ENCODE assay signal across 26 mouse cellular contexts in the genomic region with DNA sequence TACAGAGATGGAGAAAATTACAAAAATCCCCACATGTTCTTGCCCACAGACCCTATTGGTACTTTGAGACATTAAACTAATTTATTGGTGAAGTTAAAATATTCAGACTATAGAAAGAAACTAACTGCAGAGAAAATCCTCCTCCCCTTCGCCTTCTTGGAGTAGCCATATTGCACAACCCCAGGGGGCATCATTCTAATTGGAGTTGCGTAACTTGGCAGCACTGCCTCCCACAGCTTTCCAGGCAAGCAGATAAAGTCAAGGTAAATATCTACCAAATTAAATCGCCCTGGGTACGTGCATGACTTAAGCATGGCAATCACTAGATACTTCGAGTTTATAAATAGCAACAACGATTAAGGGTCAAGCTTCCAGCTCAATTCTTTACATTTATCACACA. TPM values are rescaled to one million over a fixed set of nuclear protein-coding genes. Genes with fewer than 3 reads are reported as not detected.
DNase-seq lines count a peak whose midpoint lies in the region; ATAC-seq and TF ChIP-seq lines count a peak whose summit lies in the region.
"Had no signal": no experiment of that assay in that cellular context is flagged by ENCODE, and none has a peak within 500 bp of the region (broad histone marks: within the 10 kb centered on the region; RNA-seq: fewer than 3 reads in every experiment).

No protein-coding gene starts in this region.

- no peaks in the 10 kb centered on the region for H3K9me3 ChIP-seq in hindbrain, postnatal 0 days (ENCODE audit: low read length)
- no peaks in the 10 kb centered on the region for H3K9me3 ChIP-seq in hindbrain, embryonic 16.5 days (ENCODE audit: control insufficient read depth, low read length)
- H3K9me3 ChIP-seq in forebrain, embryonic 13.5 days (replicated peaks), result no peaks in the 10 kb centered on the region
- H3K9me3 ChIP-seq: forebrain, embryonic 15.5 days; hindbrain, embryonic 10.5 days; hindbrain, embryonic 15.5 days; intestine, embryonic 15.5 days; limb, embryonic 12.5 days; liver, embryonic 15.5 days; midbrain, embryonic 12.5 days; neural tube, embryonic 13.5 days had no signal

- peaks cover 6% of the 10 kb centered on the region; the same call in 1 of the 2 replicates for H3K4me1 ChIP-seq in hindbrain, postnatal 0 days (ENCODE audit: insufficient read depth, low read length)
- peaks cover 4% of the 10 kb centered on the region; the same call in 1 of the 2 replicates for H3K4me1 ChIP-seq in hindbrain, embryonic 16.5 days (ENCODE audit: control insufficient read depth, insufficient read depth, low read depth, low read length)
- peaks cover 12% of the 10 kb centered on the region for H3K4me1 ChIP-seq in forebrain, embryonic 13.5 days

- no peak overlapping the region for H3K4me3 ChIP-seq in hindbrain, postnatal 0 days (ENCODE audit: low read length)
- H3K4me3 ChIP-seq in hindbrain, embryonic 16.5 days (ENCODE audit: low read length), result no peak overlapping the region
- no peak overlapping the region for H3K4me3 ChIP-seq in forebrain, embryonic 13.5 days
- H3K4me3 ChIP-seq: forebrain, embryonic 15.5 days; gastrocnemius, adult 2 months; hindbrain, embryonic 10.5 days; hindbrain, embryonic 15.5 days; intestine, embryonic 15.5 days; limb, embryonic 12.5 days; liver, embryonic 15.5 days; midbrain, embryonic 12.5 days; neural tube, embryonic 13.5 days had no signal

- no peaks in the 10 kb centered on the region for H3K36me3 ChIP-seq in hindbrain, postnatal 0 days (ENCODE audit: insufficient read depth, low read length)
- H3K36me3 ChIP-seq in hindbrain, embryonic 16.5 days (ENCODE audit: control insufficient read depth, insufficient read depth, low read length), result no peaks in the 10 kb centered on the region
- H3K36me3 ChIP-seq in forebrain, embryonic 13.5 days (ENCODE audit: poor library complexity, severe bottlenecking), result no peaks in the 10 kb centered on the region
- H3K36me3 ChIP-seq: forebrain, embryonic 15.5 days; hindbrain, embryonic 10.5 days; hindbrain, embryonic 15.5 days; intestine, embryonic 15.5 days; limb, embryonic 12.5 days; liver, embryonic 15.5 days; midbrain, embryonic 12.5 days; neural tube, embryonic 13.5 days had no signal

- H3K4me2 ChIP-seq in hindbrain, postnatal 0 days (ENCODE audit: low read depth, low read length), result no peak overlapping the region
- H3K4me2 ChIP-seq in hindbrain, embryonic 16.5 days (ENCODE audit: low read length), result no peak overlapping the region
- H3K4me2 ChIP-seq in forebrain, embryonic 13.5 days, result no peak overlapping the region
- H3K4me2 ChIP-seq: forebrain, embryonic 15.5 days; hindbrain, embryonic 15.5 days; intestine, embryonic 15.5 days; limb, embryonic 12.5 days; liver, embryonic 15.5 days; lung, embryonic 14.5 days; midbrain, embryonic 12.5 days; neural tube, embryonic 13.5 days had no signal

- TF ChIP-seq CTCF in hindbrain, postnatal 0 days (IDR thresholded peaks at IDR 0.05; ENCODE audit: low read depth), result no peak

- no peak overlapping the region for H3K9ac ChIP-seq in hindbrain, postnatal 0 days (replicated peaks; ENCODE audit: low read length)
- no peak overlapping the region for H3K9ac ChIP-seq in hindbrain, embryonic 16.5 days (ENCODE audit: low read depth, low read length)
- H3K9ac ChIP-seq in forebrain, embryonic 13.5 days, result no peak overlapping the region
- H3K9ac ChIP-seq: forebrain, embryonic 15.5 days; hindbrain, embryonic 15.5 days; intestine, embryonic 15.5 days; limb, embryonic 12.5 days; liver, embryonic 15.5 days; lung, embryonic 14.5 days; midbrain, embryonic 12.5 days; neural tube, embryonic 13.5 days had no signal

- peak; percentile 53 for DNase-seq in hindbrain, postnatal 0 days (ENCODE audit: low spot score)
- DNase-seq in cerebellum, adult 11 months, result peak; percentile 80
- DNase-seq in cerebellum, adult 9-10 months, result peak; percentile 95
- peak; percentile 86 to 89 for DNase-seq in cerebellum, postnatal 36 days
- no peak for DNase-seq in kidney, adult 9 months
- DNase-seq: adrenal gland, postnatal 10 days; gastrocnemius, adult 2 months; gastrocnemius, postnatal 36 days; heart, postnatal 14 days; kidney, adult 2 months; layer of hippocampus, adult 9-11 months; lung, embryonic 14.5 days; lung, postnatal 14 days had no signal

- H3K27me3 ChIP-seq in hindbrain, postnatal 0 days (ENCODE audit: insufficient read depth, low read length), result no peaks in the 10 kb centered on the region
- H3K27me3 ChIP-seq in hindbrain, embryonic 16.5 days (replicated peaks; ENCODE audit: control insufficient read depth, insufficient read depth, low read length), result no peaks in the 10 kb centered on the region
- no peaks in the 10 kb centered on the region for H3K27me3 ChIP-seq in forebrain, embryonic 13.5 days
- H3K27me3 ChIP-seq: forebrain, embryonic 15.5 days; hindbrain, embryonic 15.5 days; midbrain, embryonic 12.5 days; neural tube, embryonic 13.5 days had no signal

- no peak for ATAC-seq in hindbrain, postnatal 0 days
- no peak for ATAC-seq in hindbrain, embryonic 16.5 days
- no peak for ATAC-seq in forebrain, embryonic 13.5 days
- ATAC-seq: forebrain, embryonic 15.5 days; intestine, embryonic 15.5 days; Patski had no signal

- 61% methylated on average over 6 of the region's 6 CpGs for WGBS in hindbrain, postnatal 0 days
- WGBS in hindbrain, embryonic 16.5 days, result 65% methylated on average over 6 of the region's 6 CpGs
- 74% methylated on average over 6 of the region's 6 CpGs for WGBS in forebrain, embryonic 13.5 days

- no peak overlapping the region for H3K27ac ChIP-seq in hindbrain, postnatal 0 days
- no peak overlapping the region for H3K27ac ChIP-seq in hindbrain, embryonic 16.5 days (ENCODE audit: low read depth, low read length)
- no peak overlapping the region for H3K27ac ChIP-seq in forebrain, embryonic 13.5 days
- H3K27ac ChIP-seq: forebrain, embryonic 15.5 days; gastrocnemius, adult 2 months; hindbrain, embryonic 10.5 days; hindbrain, embryonic 15.5 days; intestine, embryonic 15.5 days; kidney, postnatal 0 days; limb, embryonic 12.5 days; liver, embryonic 15.5 days; midbrain, embryonic 12.5 days; neural tube, embryonic 13.5 days had no signal

RNA-seq across cellular contexts. Expression of gene Cadm3, which starts 4.1 kb away (rescaled TPM):
- 533 and 565 TPM in 2 replicates for total RNA-seq in hindbrain, postnatal 0 days (2014; rRNA removed)
- polyA plus RNA-seq in hindbrain, postnatal 0 days (2015; fragmentation: Nextera tagmentation; extraction: Ambion mirVana), result 52.5 and 53.1 TPM in 2 replicates
- 64.9 and 70.2 TPM in 2 replicates for polyA plus RNA-seq in hindbrain, embryonic 16.5 days (2015; fragmentation: Nextera tagmentation; extraction: Ambion mirVana)
- 17.5 and 20.1 TPM in 2 replicates for polyA plus RNA-seq in forebrain, embryonic 13.5 days (2015; fragmentation: Nextera tagmentation; extraction: Ambion mirVana)
- total RNA-seq: megakaryocyte progenitor cell, adult 5-6 weeks had no signal
- polyA plus RNA-seq: Patski had no signal

RNA-seq across cellular contexts. Expression of gene Aim2, which starts 20.9 kb away (rescaled TPM):
- total RNA-seq in hindbrain, postnatal 0 days (2014; rRNA removed), result 1.6 and 19.1 TPM in 2 replicates
- polyA plus RNA-seq in hindbrain, postnatal 0 days (2015; fragmentation: Nextera tagmentation; extraction: Ambion mirVana), result 1.4 and 1.9 TPM in 2 replicates
- 0.99 and 1.6 TPM in 2 replicates for polyA plus RNA-seq in hindbrain, embryonic 16.5 days (2015; fragmentation: Nextera tagmentation; extraction: Ambion mirVana)
- 7.3 and 7.6 TPM in 2 replicates for polyA plus RNA-seq in forebrain, embryonic 13.5 days (2015; fragmentation: Nextera tagmentation; extraction: Ambion mirVana)

RNA-seq across cellular contexts. Expression of gene Ackr1, which starts 38.0 kb away (rescaled TPM):
- total RNA-seq in hindbrain, postnatal 0 days (2014; rRNA removed), result 51.7 and 55.2 TPM in 2 replicates
- 18.7 and 21.5 TPM in 2 replicates for polyA plus RNA-seq in hindbrain, postnatal 0 days (2015; fragmentation: Nextera tagmentation; extraction: Ambion mirVana)
- polyA plus RNA-seq in hindbrain, embryonic 16.5 days (2015; fragmentation: Nextera tagmentation; extraction: Ambion mirVana), result 17.5 and 20.4 TPM in 2 replicates
- polyA plus RNA-seq in forebrain, embryonic 13.5 days (2015; fragmentation: Nextera tagmentation; extraction: Ambion mirVana), result 8.0 and 10.3 TPM in 2 replicates
- total RNA-seq: megakaryocyte progenitor cell, adult 5-6 weeks had no signal
- polyA plus RNA-seq: Patski had no signal
